Mouse (Mus musculus) hindbrain, postnatal 0 days (tissue): ENCODE results near the gene Jmjd6. TPM values are rescaled to one million over a fixed set of nuclear protein-coding genes. Genes with fewer than 3 reads are reported as not detected.
A peak's percentile ranks its signal among the peaks of the same experiment; 100 is the strongest.

Source experiments
- ATAC-seq: fragments of 200-750 bp; cut with Nextera tagmentation; 2 replicates; pipeline ENCODE4 v1.8.0; 2017; ENCODE audit warnings: mild to moderate bottlenecking, moderate TSS enrichment, moderate library complexity
- DNase-seq: peaks from one replicate; pipeline ENCODE4 v3.0.0-alpha.2; 2015; ENCODE audit warnings: low spot score
- H3K27ac ChIP-seq: fragments of 300-500 bp; sonication (generic); 2 replicates; pipeline ENCODE4 v1.5.1; 2014; ENCODE audit warnings: mild to moderate bottlenecking
- H3K27me3 ChIP-seq: fragments of 300-500 bp; sonication (generic); 2 replicates; pipeline ENCODE4 v1.6.1; 2014; ENCODE audit warnings: low read length, mixed read lengths; ENCODE audit not compliant: insufficient read depth
- H3K36me3 ChIP-seq: fragments of 300-500 bp; sonication (generic); 2 replicates; pipeline ENCODE4 v1.6.1; 2014; ENCODE audit warnings: low read length, mixed read lengths; ENCODE audit not compliant: insufficient read depth
- H3K4me1 ChIP-seq: fragments of 300-500 bp; sonication (generic); 2 replicates; pipeline ENCODE4 v1.6.1; 2014; ENCODE audit warnings: antibody characterized with exemption, low read length, mixed read lengths; ENCODE audit not compliant: insufficient read depth
- H3K4me2 ChIP-seq: fragments of 300-500 bp; sonication (generic); 2 replicates; pipeline ENCODE4 v1.6.1; 2014; ENCODE audit warnings: low read depth, mild to moderate bottlenecking, low read length, moderate library complexity, mixed read lengths
- H3K4me3 ChIP-seq: fragments of 300-500 bp; sonication (generic); 2 replicates; pipeline ENCODE4 v1.5.1; 2014; ENCODE audit warnings: low read length
- H3K9ac ChIP-seq: fragments of 300-500 bp; sonication (generic); replicated peaks from 2 replicates; pipeline ENCODE4 v1.6.1; 2014; ENCODE audit warnings: mild to moderate bottlenecking, low read length, moderate library complexity, mixed read lengths
- H3K9me3 ChIP-seq: fragments of 300-500 bp; sonication (generic); 2 replicates; pipeline ENCODE4 v1.6.1; 2016; ENCODE audit warnings: low read length, mixed read lengths
- CTCF ChIP-seq: IDR thresholded peaks from 2 replicates; pipeline ENCODE4 v1.5.1; 2016; ENCODE audit warnings: antibody characterized with exemption, control low read depth, low read depth
- WGBS: fragments of 180-500 bp; shearing (Covaris S2); extraction: QIAGEN DNeasy Blood & Tissue Kit; methylation state at CpG from one replicate; pipeline ENCODE4 v1.1.7; 2014; 5-methylcytosine and 5-hydroxymethylcytosine counted together
- polyA plus RNA-seq: library from polyadenylated mRNA; unstranded; fragments of >200 nt; fragmentation: Nextera tagmentation; extraction: Ambion mirVana; gene quantifications from 2 replicates; pipeline ENCODE4 v1.2.1, GENCODE M21; 2015
- total RNA-seq: library from RNA; depleted of rRNA; stranded (reverse); fragments of >200 nt; gene quantifications from 2 replicates; pipeline ENCODE4 v1.2.3, GENCODE M21; 2014

Gene Jmjd6
- total and polyA plus RNA-seq, 2 experiments from 2014 or later = 37.5 to 48.6 TPM

- peaks cover 41% of the 10 kb centered on the region for H3K4me1 ChIP-seq
- no peaks in the 10 kb centered on the region for H3K36me3 ChIP-seq
- no peak overlapping the region for H3K4me3 ChIP-seq
- H3K9ac ChIP-seq = peak overlapping the region; percentile 28; the same call in 1 of the 2 replicates
- H3K9me3 ChIP-seq = no peaks in the 10 kb centered on the region
- peak overlapping the region; percentile 10; the same call in 1 of the 2 replicates for H3K4me2 ChIP-seq
- H3K27me3 ChIP-seq = no peaks in the 10 kb centered on the region
- ATAC-seq (peak; percentile 19; the same call in 1 of the 2 replicates), DNase-seq (peak; percentile 84)
- TF ChIP-seq CTCF = no peak
- H3K27ac ChIP-seq = peak overlapping the region; percentile 95
- 6% methylated on average over 20 of the region's 20 CpGs for WGBS
Observed at GRCm38 (mm10) chr11:116814076-116814883, 29.0 kb downstream of the Jmjd6 start.

DNA sequence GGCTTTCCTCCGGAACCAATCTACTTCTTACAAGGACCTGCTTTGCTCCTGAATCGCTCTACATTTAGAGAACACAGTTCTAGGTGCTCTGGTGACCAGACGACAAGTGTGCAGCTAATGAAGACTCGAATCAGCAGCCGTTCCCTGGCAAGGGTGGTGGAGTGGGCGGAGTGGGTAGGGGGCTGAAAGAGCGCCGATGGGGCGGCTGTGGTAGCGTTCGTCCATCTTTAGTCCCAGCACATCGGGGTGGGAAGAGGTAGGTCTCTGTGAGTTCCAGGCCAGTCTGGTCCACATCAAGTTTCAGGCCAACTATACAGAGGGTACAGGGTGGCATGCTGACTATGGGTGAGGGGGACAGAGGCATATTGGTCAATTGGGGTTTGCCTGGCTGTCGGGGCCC lies 29.6 kb downstream of the Jmjd6 start:
- Histone ChIP-seq H3K27me3 (no peaks in the 10 kb centered on the region), H3K4me1 (peaks cover 43% of the 10 kb centered on the region), H3K4me2 (no peak overlapping the region), H3K36me3 (no peaks in the 10 kb centered on the region), H3K9ac (peak overlapping the region; percentile 31; the same call in 1 of the 2 replicates), H3K4me3 (no peak overlapping the region), H3K27ac (peak overlapping the region; percentile 95), H3K9me3 (no peaks in the 10 kb centered on the region)
- DNase-seq = no peak
- ATAC-seq = no peak
- TF ChIP-seq CTCF = no peak
- WGBS = 54% methylated on average over 13 of the region's 13 CpGs

- peak; percentile 28; the same call in 1 of the 2 replicates for TF ChIP-seq CTCF
- Histone ChIP-seq H3K9me3 (no peaks in the 10 kb centered on the region), H3K4me1 (peaks cover 47% of the 10 kb centered on the region), H3K4me2 (0 out of 2 replicates have a peak overlapping the region, but pooled peaks have one; percentile 7), H3K4me3 (no peak overlapping the region), H3K36me3 (no peaks in the 10 kb centered on the region), H3K27me3 (no peaks in the 10 kb centered on the region), H3K9ac (peak overlapping the region; percentile 31), H3K27ac (peak overlapping the region; percentile 95)
- DNase-seq (peak; percentile 80), ATAC-seq (no peak)
- WGBS = 26% methylated on average over 21 of the region's 21 CpGs
Observed at GRCm38 (mm10) chr11:116812793-116813529, 30.3 kb downstream of the Jmjd6 start.

- Histone ChIP-seq H3K9ac (peak overlapping the region; percentile 50), H3K27me3 (no peaks in the 10 kb centered on the region), H3K4me3 (peak overlapping the region; percentile 23; the same call in 1 of the 2 replicates), H3K4me1 (peaks cover 50% of the 10 kb centered on the region), H3K27ac (peak overlapping the region; percentile 95), H3K4me2 (peak overlapping the region; percentile 54), H3K9me3 (no peaks in the 10 kb centered on the region), H3K36me3 (no peaks in the 10 kb centered on the region)
- peak; percentile 96 for DNase-seq
- TF ChIP-seq CTCF = peak; percentile 47
- peak; percentile 95 for ATAC-seq
- 3% methylated on average over 32 of the region's 32 CpGs for WGBS
Observed at GRCm38 (mm10) chr11:116810983-116811901, 32.0 kb downstream of the Jmjd6 start.

DNA sequence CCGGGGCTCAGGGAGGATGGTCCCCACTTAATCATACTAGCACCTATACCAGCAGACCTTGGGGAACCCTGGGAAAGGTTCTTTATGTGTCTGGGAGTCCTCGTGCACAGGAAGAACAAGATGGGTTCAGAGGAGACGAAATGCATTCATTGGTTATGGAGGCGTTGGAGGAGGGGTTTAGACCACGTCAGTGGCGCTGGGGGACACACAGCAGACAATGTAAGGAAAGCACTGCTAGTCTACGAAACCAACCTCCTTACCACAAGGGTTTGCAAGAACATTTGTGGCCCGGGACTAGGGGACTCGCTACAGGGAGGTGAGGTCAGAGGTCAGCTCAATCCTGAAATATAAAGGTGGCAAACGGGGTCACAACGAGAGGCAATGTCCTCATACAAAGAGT lies 32.7 kb downstream of the Jmjd6 start:
- WGBS = 36% methylated on average over 11 of the region's 11 CpGs
- ATAC-seq (0 out of 2 replicates have a peak, but pooled peaks have one; percentile 19), DNase-seq (peak; percentile 74)
- Histone ChIP-seq H3K9ac (peak overlapping the region; percentile 50; the same call in 1 of the 2 replicates), H3K4me2 (peak overlapping the region; percentile 54), H3K27me3 (no peaks in the 10 kb centered on the region), H3K9me3 (no peaks in the 10 kb centered on the region), H3K4me3 (no peak overlapping the region), H3K4me1 (peaks cover 50% of the 10 kb centered on the region), H3K27ac (peak overlapping the region; percentile 95), H3K36me3 (no peaks in the 10 kb centered on the region)
- no peak for TF ChIP-seq CTCF

DNA sequence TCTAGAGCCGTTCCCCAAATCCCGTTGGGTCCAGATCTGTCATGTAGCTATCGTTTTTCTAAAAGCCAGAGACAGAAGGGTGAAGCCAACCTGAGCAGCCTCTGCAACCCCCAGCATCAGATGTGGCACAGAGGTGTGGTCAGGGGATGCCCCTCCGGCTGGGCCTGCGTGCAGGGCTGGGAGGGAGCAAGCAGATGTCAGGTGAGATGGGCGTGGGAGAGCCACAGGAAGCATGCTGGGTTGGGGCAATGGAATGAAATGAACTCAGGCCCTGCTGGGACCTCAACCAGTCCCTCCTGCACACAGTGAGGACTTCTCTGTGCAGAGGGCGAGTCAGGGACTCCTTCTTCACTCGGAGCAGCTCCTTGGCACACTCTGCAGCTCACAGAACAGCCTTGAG lies 33.7 kb downstream of the Jmjd6 start:
- Histone ChIP-seq H3K9me3 (no peaks in the 10 kb centered on the region), H3K4me3 (no peak overlapping the region), H3K36me3 (no peaks in the 10 kb centered on the region), H3K27ac (no peak overlapping the region), H3K4me2 (no peak overlapping the region), H3K4me1 (peaks cover 45% of the 10 kb centered on the region), H3K9ac (no peak overlapping the region), H3K27me3 (no peaks in the 10 kb centered on the region)
- 62% methylated on average over 8 of the region's 8 CpGs for WGBS
- ATAC-seq (no peak), DNase-seq (no peak)
- TF ChIP-seq CTCF = no peak
